Mouse (Mus musculus) heart, postnatal 0 days (tissue): ENCODE results near the gene Hectd2. TPM values are rescaled to one million over a fixed set of nuclear protein-coding genes. Genes with fewer than 3 reads are reported as not detected.

Experiments used
- ATAC-seq: fragments of 200-750 bp; cut with Nextera tagmentation; 2 replicates; pipeline ENCODE4 v1.8.0; 2017; ENCODE audit warnings: low read depth, moderate number of reproducible peaks, moderate library complexity; ENCODE audit not compliant: insufficient read depth
- DNase-seq: peaks from one replicate; pipeline ENCODE4 v3.0.0-alpha.2; 2016; ENCODE audit warnings: low spot score
- H3K27ac ChIP-seq: fragments of 300-500 bp; sonication (generic); 2 replicates; pipeline ENCODE4 v1.5.1; 2014; ENCODE audit warnings: low read depth, mild to moderate bottlenecking
- H3K27me3 ChIP-seq: fragments of 300-500 bp; sonication (generic); 2 replicates; pipeline ENCODE4 v1.6.1; 2014; ENCODE audit warnings: low read length, mixed read lengths; ENCODE audit not compliant: control insufficient read depth, insufficient read depth
- H3K36me3 ChIP-seq: fragments of 300-500 bp; sonication (generic); replicated peaks from 2 replicates; pipeline ENCODE4 v1.6.1; 2014; ENCODE audit warnings: low read length, mixed read lengths; ENCODE audit not compliant: control insufficient read depth, insufficient read depth
- H3K4me1 ChIP-seq: fragments of 300-500 bp; sonication (generic); 2 replicates; pipeline ENCODE4 v1.6.1; 2014; ENCODE audit warnings: antibody characterized with exemption; ENCODE audit not compliant: control insufficient read depth, insufficient read depth
- H3K4me2 ChIP-seq: fragments of 300-500 bp; sonication (generic); 2 replicates; pipeline ENCODE4 v1.6.1; 2014; ENCODE audit warnings: low read depth, mild to moderate bottlenecking, low read length, moderate library complexity
- H3K4me3 ChIP-seq: fragments of 300-500 bp; sonication (generic); 2 replicates; pipeline ENCODE4 v1.5.1; 2014; ENCODE audit warnings: low read depth, low read length
- H3K9ac ChIP-seq: fragments of 300-500 bp; sonication (generic); replicated peaks from 2 replicates; pipeline ENCODE4 v1.6.1; 2014; ENCODE audit warnings: low read depth, low read length, mixed read lengths
- H3K9me3 ChIP-seq: fragments of 300-500 bp; sonication (generic); replicated peaks from 2 replicates; pipeline ENCODE4 v1.6.1; 2016; ENCODE audit warnings: low read length; ENCODE audit not compliant: control insufficient read depth
- CTCF ChIP-seq: IDR thresholded peaks from 2 replicates; pipeline ENCODE4 v1.5.1; 2016; ENCODE audit warnings: antibody characterized with exemption, control low read depth, low read depth
- EP300 ChIP-seq: IDR thresholded peaks from 2 replicates; pipeline ENCODE4 v1.6.1; 2016; ENCODE audit warnings: antibody characterized with exemption, low read depth
- WGBS: fragments of 180-500 bp; shearing (Covaris S2); extraction: QIAGEN DNeasy Blood & Tissue Kit; methylation state at CpG from one replicate; pipeline ENCODE4 v1.1.7; 2014; 5-methylcytosine and 5-hydroxymethylcytosine counted together
- polyA plus RNA-seq: library from polyadenylated mRNA; unstranded; fragments of >200 nt; fragmentation: Nextera tagmentation; extraction: Ambion mirVana; gene quantifications from 2 replicates; pipeline ENCODE4 v1.2.1, GENCODE M21; 2015
- total RNA-seq: library from RNA; depleted of rRNA; stranded (reverse); fragments of >200 nt; gene quantifications from 2 replicates; pipeline ENCODE4 v1.2.3, GENCODE M21; 2014; ENCODE audit warnings: low replicate concordance

The Hectd2 gene
- total and polyA plus RNA-seq, 2 experiments from 2014 or later: 1.9 to 3.9 TPM

DNA sequence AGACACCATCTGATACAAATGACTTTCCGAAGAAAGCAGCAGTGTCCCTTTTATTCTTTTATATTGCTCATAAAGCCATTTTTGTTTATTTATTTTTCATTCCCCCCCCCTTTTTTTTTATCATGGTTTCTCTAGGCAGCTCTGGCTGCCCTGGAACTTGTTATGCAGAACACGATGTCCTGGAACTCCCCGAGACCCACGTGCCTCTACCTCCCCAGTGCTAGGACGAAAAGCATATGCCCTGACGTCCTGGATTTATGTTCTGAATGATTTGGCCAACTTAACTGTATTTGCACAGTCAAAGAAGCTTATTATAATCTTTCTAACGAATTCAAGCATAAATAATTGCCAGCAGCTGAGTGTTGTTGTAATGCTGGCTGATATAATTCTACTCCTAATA lies 13.7 kb upstream of the Hectd2 start:
- no peak overlapping the region for H3K9ac ChIP-seq
- no peak overlapping the region for H3K4me2 ChIP-seq
- H3K27me3 ChIP-seq: no peaks in the 10 kb centered on the region
- ATAC-seq (no peak), DNase-seq (no peak)
- H3K27ac ChIP-seq: no peak overlapping the region
- H3K36me3 ChIP-seq: no peaks in the 10 kb centered on the region
- no peaks in the 10 kb centered on the region for H3K9me3 ChIP-seq
- TF ChIP-seq EP300 (no peak), CTCF (no peak)
- no peak overlapping the region for H3K4me3 ChIP-seq
- H3K4me1 ChIP-seq: peaks cover 4% of the 10 kb centered on the region; the same call in 1 of the 2 replicates
- 76% methylated on average over 7 of the region's 7 CpGs for WGBS

DNA sequence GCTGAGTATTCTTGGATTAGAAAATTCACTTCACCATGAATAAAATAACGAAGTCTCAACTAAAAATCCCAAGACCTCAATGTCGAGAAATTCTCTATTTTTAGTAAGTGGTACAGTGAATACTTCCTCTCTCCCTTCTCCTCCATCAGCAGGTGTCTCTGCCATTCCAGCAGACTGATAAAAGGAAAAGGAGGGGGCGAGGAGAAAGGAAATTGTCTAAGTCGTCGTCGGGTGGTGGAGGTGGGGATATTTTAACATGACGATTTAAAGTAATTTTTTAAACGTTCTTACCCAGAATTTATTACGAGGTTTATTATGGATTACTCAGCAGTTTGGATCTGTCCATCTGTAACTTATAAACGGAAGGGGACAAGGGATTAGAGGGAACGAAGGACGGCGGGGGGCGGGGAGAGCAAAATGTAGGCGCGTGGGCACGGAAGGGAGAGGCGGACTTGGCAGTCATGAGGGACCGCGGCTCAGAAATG lies 836 bp upstream of the Hectd2 start:
- Histone ChIP-seq H3K27me3 (no peaks in the 10 kb centered on the region), H3K27ac (peak overlapping the region; percentile 69; the same call in 1 of the 2 replicates), H3K9me3 (no peaks in the 10 kb centered on the region), H3K4me3 (peak overlapping the region; percentile 93), H3K4me2 (peak overlapping the region; percentile 96), H3K36me3 (no peaks in the 10 kb centered on the region), H3K4me1 (no peaks in the 10 kb centered on the region), H3K9ac (peak overlapping the region; percentile 89)
- ATAC-seq: no peak
- 3% methylated on average over 20 of the region's 20 CpGs for WGBS
- DNase-seq: no peak
- TF ChIP-seq EP300 (no peak), CTCF (no peak)

DNA sequence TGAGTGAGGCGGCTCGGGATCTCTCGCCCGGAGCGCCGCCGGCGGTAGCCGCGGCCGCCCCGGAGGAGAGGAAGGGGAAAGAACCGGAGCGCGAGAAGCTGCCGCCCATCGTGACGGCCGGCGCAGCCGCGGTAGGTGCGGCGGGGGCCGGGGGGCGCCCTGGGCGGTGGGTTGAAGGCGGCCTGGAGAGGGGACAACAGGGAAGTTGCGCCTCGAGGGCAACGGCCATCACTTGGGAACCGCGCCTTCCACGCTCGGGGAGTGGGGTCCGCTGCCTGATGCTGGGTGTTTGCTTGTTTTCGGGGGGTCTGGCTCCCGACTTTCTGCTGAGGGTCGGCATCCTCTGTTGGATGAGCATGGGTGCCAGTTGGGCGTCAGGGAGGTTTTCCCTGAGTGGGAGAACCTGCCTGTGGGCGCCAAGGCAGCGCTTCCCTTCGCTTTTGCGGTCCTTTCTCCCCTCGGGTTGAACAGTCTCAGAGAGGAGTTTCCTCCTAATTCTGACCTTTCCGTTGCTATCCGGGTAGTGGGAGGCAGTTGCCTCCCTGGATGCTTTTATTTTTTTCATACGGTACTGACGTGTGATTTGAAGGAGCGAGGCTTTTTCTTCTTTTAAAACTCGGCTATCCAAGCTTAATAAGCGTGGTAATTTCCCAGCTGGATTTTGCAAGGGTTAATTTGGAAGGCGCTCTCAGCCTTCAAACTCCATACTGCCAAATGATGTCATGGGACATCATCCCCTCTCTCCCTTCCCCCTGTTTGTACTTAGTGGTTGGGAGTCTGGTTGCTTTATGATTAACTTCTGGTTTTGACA lies 551 bp downstream of the Hectd2 start:
- peak; percentile 44 for DNase-seq
- 1% methylated on average over 48 of the region's 53 CpGs for WGBS
- H3K27ac ChIP-seq: peak overlapping the region; percentile 87
- no peaks in the 10 kb centered on the region for H3K9me3 ChIP-seq
- peak overlapping the region; percentile 93 for H3K4me3 ChIP-seq
- H3K4me1 ChIP-seq: no peaks in the 10 kb centered on the region
- TF ChIP-seq CTCF (no peak), EP300 (no peak)
- no peaks in the 10 kb centered on the region for H3K27me3 ChIP-seq
- peak; percentile 53 for ATAC-seq
- peak overlapping the region; percentile 96 for H3K4me2 ChIP-seq
- peak overlapping the region; percentile 89 for H3K9ac ChIP-seq
- no peaks in the 10 kb centered on the region for H3K36me3 ChIP-seq

DNA sequence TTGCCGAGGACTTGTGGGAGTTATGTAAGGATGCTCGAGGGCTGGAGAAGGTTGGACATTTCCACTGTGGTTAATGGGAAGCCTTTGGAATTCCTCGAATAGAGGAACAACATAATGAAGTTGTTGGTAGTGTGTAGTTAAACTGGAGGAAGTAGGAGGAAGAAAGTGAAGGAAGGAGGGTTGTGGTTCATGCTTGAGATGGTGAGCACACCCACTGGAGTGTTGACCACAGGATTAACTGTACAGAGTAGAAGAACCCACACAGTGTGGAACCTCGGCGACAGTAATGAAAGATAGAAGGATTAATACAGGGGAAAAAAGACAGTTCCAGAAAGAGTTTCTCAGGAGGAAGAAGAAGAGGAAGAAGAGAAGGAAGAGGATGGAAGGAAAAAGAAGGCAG lies 4.9 kb downstream of the Hectd2 start:
- Histone ChIP-seq H3K9ac (no peak overlapping the region), H3K4me1 (no peaks in the 10 kb centered on the region), H3K4me3 (no peak overlapping the region), H3K27me3 (no peaks in the 10 kb centered on the region), H3K4me2 (no peak overlapping the region), H3K9me3 (no peaks in the 10 kb centered on the region), H3K36me3 (no peaks in the 10 kb centered on the region), H3K27ac (no peak overlapping the region)
- no peak for ATAC-seq
- TF ChIP-seq EP300 (no peak), CTCF (no peak)
- 74% methylated on average over 5 of the region's 5 CpGs for WGBS
- no peak for DNase-seq

DNA sequence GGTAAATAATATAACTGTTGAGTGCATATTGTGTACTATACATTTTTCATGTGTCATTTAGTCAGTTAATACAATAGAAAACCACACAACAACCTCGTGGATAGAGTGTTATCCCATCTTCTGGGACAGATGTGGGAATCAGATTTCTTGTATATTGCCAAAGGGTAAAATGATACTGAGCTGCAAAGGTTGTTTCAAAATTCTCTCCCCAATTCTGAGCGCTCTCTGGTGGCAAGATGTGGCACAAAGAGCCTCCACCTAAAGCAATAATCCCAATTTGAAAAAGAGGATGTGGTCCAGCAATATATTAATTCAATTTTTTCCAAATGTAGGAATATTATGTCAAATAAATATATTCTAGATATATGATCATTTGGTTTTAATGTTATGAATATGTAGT lies 5.7 kb downstream of the Hectd2 start:
- TF ChIP-seq EP300 (no peak), CTCF (peak; percentile 43)

DNA sequence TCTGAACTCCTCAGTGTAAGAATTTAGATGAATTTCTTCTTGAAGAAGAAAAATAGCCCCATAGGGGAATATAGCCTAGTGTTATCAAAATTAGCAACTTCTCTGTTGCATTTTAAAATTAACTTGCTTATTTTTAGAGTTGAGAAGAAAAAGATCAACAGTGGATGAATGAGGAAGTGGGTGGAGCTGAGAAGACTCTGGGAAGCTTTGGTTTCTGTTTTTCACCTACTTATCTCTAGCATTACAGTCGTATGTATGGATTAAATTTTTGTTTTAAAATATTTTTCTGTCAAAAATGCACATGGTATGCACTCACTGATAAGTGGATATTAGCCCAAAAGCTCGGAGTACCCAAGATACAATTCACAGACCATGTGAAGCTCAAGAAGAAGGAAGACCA lies 6.7 kb downstream of the Hectd2 start:
- Histone ChIP-seq H3K9ac (no peak overlapping the region), H3K36me3 (no peaks in the 10 kb centered on the region), H3K27me3 (no peaks in the 10 kb centered on the region), H3K4me3 (no peak overlapping the region), H3K4me2 (no peak overlapping the region), H3K9me3 (no peaks in the 10 kb centered on the region), H3K4me1 (no peaks in the 10 kb centered on the region), H3K27ac (no peak overlapping the region)
- ATAC-seq (no peak), DNase-seq (no peak)
- 36% methylated on average over 2 of the region's 2 CpGs for WGBS
- no peak for TF ChIP-seq CTCF
- TF ChIP-seq EP300: no peak

More for the DNA sequence above, 5.7 kb downstream of the Hectd2 start:
- no peak overlapping the region for H3K4me3 ChIP-seq
- DNase-seq (no peak), ATAC-seq (no peak)
- no peaks in the 10 kb centered on the region for H3K4me1 ChIP-seq
- H3K9ac ChIP-seq: no peak overlapping the region
- 23% methylated on average over 2 of the region's 2 CpGs for WGBS
- H3K27me3 ChIP-seq: no peaks in the 10 kb centered on the region
- no peak overlapping the region for H3K4me2 ChIP-seq
- H3K36me3 ChIP-seq: no peaks in the 10 kb centered on the region
- no peak overlapping the region for H3K27ac ChIP-seq
- H3K9me3 ChIP-seq: no peaks in the 10 kb centered on the region
